Mouse (Mus musculus): ENCODE data around the gene Cdc40.
"Not testable (repeated sequence)": the region's sequence is repeated elsewhere in the genome, so short reads cannot be mapped to it uniquely, and the experiment has no call there.

The Cdc40 gene

DNA sequence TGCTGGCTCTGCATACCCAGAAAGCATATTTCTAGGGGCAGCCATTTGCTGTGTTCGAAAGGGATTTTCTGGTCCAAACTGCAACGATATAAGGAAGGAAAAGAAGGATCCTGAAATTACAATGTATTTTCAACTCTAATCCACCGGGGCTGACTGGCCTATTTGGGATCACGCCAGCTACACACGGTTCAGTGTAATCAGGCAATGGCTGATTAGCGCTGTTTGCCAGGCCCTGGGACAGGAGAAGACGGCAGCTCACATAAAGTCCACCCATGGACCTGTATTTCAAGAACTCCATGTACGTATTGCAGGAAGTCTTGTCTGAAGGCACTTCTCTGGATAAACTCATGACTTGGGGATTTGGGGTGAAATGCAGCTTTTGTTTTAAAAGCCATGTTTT is 25.5 kb downstream of the Cdc40 start:
- no peak for DNase-seq (ENCODE audit: low spot score)

- no peak for DNase-seq (ENCODE audit: low spot score)
Observed at GRCm38 (mm10) chr10:40856703-40857102, 26.4 kb downstream of the Cdc40 start.

GRCm38 (mm10) chr10:40855616-40856015 is 27.5 kb downstream of the Cdc40 start:
- no peak for DNase-seq (ENCODE audit: low spot score)

GRCm38 (mm10) chr10:40851138-40851537 is 32.0 kb downstream of the Cdc40 start:
- no peak for DNase-seq (ENCODE audit: low spot score)

- DNase-seq (ENCODE audit: low spot score): no peak
Observed at GRCm38 (mm10) chr10:40850644-40851043, 32.5 kb downstream of the Cdc40 start.

- DNase-seq (ENCODE audit: low spot score): no peak
Observed at GRCm38 (mm10) chr10:40847176-40847874, 35.8 kb downstream of the Cdc40 start.

DNA sequence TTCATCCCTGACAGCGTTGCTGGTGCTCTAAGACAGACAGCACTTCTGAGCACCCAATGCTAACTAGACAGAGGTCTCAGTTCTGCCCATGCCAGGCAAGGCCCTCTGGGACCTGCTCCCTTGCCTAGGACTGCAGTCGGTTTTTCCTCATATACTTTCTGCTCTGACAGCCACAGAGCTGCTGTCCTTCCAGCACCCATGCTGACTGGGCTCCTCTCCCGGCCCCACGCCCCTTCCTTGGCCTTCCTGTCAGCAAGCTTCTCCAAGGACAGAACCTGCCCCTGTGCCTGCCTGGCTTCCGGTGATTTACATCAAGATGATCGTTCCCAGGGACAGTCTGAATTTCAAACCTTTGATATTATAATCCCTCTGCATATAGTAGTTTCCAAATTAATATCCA is 37.5 kb downstream of the Cdc40 start:
- DNase-seq (ENCODE audit: low spot score): no peak

- DNase-seq (ENCODE audit: low spot score): no peak
Observed at GRCm38 (mm10) chr10:40844546-40844945, 38.6 kb downstream of the Cdc40 start.

DNA sequence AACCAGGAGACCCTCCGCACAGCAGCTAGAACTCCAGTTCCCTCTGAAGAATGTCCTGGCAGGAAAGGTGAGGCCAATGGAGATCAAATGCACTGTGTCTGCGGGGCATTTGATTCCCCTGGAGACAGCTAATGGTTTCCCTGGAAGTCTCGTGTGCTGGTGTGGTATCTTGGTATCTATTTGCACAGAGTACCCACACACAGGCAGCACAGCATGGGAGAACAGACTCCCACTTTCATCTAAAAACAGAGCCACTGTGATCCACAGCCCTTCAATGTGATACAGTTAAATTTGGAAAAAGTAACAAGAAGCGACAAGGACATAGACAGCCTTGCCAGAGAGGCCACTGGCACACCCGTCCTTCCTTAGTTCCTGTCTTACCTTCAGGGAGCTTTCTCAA is 39.3 kb downstream of the Cdc40 start:
- no peak for DNase-seq (ENCODE audit: low spot score)

GRCm38 (mm10) chr10:40840086-40840485 is 43.0 kb downstream of the Cdc40 start:
- peak; percentile 18 for DNase-seq (ENCODE audit: low spot score)

DNA sequence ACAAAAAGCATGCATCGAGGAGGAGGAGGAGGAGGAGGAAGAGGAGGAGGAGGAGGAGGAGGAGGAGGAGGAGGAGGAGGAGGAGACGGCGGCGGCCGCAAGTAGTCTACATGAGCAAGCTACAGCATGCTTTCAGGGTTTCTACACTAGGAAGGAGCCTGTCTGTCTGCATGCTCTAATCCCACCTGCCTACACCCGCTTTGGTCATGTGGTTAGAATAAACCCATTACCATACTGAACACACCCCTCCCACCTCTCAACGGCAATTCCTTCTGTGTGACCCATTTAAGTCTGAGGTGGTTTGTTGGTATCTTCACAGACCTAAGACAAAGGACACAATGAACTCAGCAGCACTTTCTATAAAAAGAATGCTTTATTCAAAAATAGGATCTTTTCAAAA is 51.8 kb downstream of the Cdc40 start:
- no peak for DNase-seq (ENCODE audit: low spot score)

- no peak for DNase-seq (ENCODE audit: low spot score)
Observed at GRCm38 (mm10) chr10:40830312-40830711, 52.8 kb downstream of the Cdc40 start.

- no peak for DNase-seq (ENCODE audit: low spot score)
Observed at GRCm38 (mm10) chr10:40827706-40828105, 55.4 kb downstream of the Cdc40 start.

DNA sequence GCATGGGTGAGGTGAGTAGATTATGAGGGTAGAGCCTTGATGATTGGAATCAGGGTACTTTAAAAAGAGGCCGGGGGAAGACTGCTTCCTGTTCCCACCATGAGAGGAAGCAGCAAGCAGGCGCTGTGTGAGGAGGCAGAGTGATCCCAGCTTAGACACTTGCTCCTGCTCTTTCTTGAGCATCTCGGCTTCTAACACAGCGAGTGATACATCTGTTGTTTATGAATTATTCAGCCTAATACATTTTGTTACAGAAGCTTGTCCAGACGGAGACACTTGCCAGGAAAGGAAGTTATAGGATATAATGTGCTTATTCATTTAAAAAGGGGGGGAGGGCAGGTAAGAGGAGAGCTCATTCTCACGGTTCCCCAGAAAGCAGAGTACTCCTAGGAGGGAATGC is 57.2 kb downstream of the Cdc40 start:
- no peak for DNase-seq (ENCODE audit: low spot score)

DNA sequence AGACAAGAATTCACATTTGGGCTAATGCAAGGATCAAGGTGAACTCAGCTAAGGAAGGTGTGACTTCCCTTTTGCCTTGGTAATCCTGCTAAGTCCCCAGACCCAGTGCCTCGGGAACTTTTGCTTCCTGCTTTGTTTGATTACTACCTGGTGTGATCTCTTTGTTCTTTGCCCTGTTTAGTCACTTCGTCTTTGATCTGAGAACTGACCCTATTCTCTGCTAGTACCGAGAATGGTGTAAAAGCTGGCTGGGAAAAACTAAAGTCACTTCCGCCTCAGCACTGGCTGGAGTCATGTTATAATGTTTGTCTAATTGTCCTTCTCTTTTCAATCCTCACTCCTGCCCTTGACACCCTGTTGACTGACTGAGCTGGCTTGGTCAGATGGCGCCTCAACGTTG is 66.6 kb downstream of the Cdc40 start:
- DNase-seq (ENCODE audit: low spot score): no peak

DNA sequence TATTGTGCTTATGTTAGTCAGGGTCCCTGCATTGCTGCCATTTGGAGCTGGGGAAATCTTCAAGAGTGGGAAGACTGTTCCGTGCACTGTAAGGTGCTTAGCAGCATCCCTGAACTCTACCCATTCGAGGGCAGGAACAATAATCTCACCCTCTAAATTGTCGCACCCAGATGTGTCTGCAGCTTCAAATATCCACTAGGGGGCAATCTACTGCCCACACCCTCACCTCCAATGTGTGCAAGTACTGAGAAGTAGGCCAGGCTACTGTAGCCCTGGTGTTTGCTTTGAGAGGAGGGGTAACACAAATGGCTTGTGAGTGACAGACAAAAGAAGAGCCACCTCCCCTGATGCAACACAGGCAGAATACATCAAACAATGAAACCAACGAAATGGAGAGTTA is 69.5 kb downstream of the Cdc40 start:
- no peak for DNase-seq (ENCODE audit: low spot score)

- DNase-seq (ENCODE audit: low spot score): not testable (repeated sequence)
Observed at GRCm38 (mm10) chr10:40809411-40809910, 73.7 kb downstream of the Cdc40 start.

- DNase-seq (ENCODE audit: low spot score): no peak
Observed at GRCm38 (mm10) chr10:40806221-40806620, 76.9 kb downstream of the Cdc40 start.

GRCm38 (mm10) chr10:40805221-40805620 is 77.9 kb downstream of the Cdc40 start:
- DNase-seq (ENCODE audit: low spot score): no peak

GRCm38 (mm10) chr10:40792115-40792514 is 91.0 kb downstream of the Cdc40 start:
- DNase-seq (ENCODE audit: low spot score): no peak

DNA sequence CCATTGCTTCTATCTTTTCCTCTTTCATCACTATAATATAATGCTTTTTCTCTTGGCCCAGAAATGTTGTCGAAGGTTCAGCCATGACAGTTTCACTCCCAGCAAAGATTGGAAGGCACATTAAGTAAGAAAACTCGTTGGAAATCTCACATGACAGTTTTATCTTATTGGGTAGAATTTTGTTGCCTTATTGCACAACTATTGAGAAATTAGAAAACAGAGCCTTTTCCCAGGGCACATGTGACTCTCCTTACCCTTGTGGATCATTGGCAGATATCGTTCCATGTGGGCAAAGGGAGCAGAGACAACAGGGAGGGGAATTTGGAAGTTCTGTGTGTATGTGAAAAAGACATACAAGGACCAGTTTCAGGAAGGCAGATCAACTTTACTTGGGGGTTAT is 92.7 kb downstream of the Cdc40 start:
- no peak for DNase-seq (ENCODE audit: low spot score)
